Mouse (Mus musculus) heart, embryonic 10.5 days (tissue): ENCODE results near the gene Agpat3. TPM values are rescaled to one million over a fixed set of nuclear protein-coding genes. Genes with fewer than 3 reads are reported as not detected.

Experiments used
- DNase-seq: peaks from one replicate; pipeline ENCODE4 v3.0.0-alpha.2; 2017; ENCODE audit warnings: low spot score
- H3K27ac ChIP-seq: fragments of 300-500 bp; sonication (generic); 2 replicates; pipeline ENCODE4 v1.5.1; 2016; ENCODE audit warnings: mild to moderate bottlenecking
- H3K27me3 ChIP-seq: fragments of 300-500 bp; sonication (generic); 2 replicates; pipeline ENCODE4 v1.6.1; 2016; ENCODE audit warnings: mild to moderate bottlenecking; ENCODE audit not compliant: poor library complexity, insufficient read depth, severe bottlenecking
- H3K36me3 ChIP-seq: fragments of 300-500 bp; sonication (generic); 2 replicates; pipeline ENCODE4 v1.6.1; 2016; ENCODE audit warnings: mild to moderate bottlenecking, moderate library complexity
- H3K4me1 ChIP-seq: fragments of 300-500 bp; sonication (generic); 2 replicates; pipeline ENCODE4 v1.6.1; 2016; ENCODE audit warnings: mild to moderate bottlenecking
- H3K4me3 ChIP-seq: fragments of 300-500 bp; sonication (generic); 2 replicates; pipeline ENCODE4 v1.5.1; 2016; ENCODE audit warnings: mild to moderate bottlenecking, moderate library complexity
- H3K9me3 ChIP-seq: fragments of 300-500 bp; sonication (generic); 2 replicates; pipeline ENCODE4 v1.6.1; 2016; ENCODE audit warnings: mild to moderate bottlenecking, moderate library complexity
- WGBS: fragments of 180-500 bp; shearing (Covaris S2); methylation state at CpG from one replicate; pipeline ENCODE4 v1.1.7; 2016; 5-methylcytosine and 5-hydroxymethylcytosine counted together
- polyA plus RNA-seq: library from polyadenylated mRNA; unstranded; fragments of >200 nt; fragmentation: Nextera tagmentation; extraction: Ambion mirVana; gene quantifications from 2 replicates; pipeline ENCODE4 v1.2.1, GENCODE M21; 2016

The Agpat3 gene
- polyA plus RNA-seq, 1 experiment from 2014 or later, result 44.2 TPM

DNA sequence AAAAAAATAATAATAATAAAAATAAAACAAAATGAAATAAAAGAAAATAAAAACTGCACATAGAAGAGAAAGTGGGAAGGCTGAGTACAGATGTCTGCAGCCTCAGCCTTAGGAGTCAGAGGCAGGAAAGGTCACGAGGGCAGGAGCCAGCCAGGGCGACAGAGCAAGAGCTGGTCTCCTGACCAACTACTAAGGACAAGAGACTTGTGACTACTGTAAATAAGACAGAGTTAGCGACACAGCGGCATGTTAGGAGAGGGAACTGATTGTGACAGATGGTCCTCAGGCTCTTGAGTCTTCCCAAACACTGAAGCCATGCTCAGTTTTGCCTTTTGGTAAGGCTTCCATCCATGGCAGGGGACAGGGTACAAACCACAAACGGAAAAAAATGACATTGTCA, 20.7 kb downstream of the Agpat3 start:
- peaks cover 20% of the 10 kb centered on the region; the same call in 1 of the 2 replicates for H3K4me1 ChIP-seq
- no peaks in the 10 kb centered on the region for H3K27me3 ChIP-seq
- WGBS, result 79% methylated on average over 5 of the region's 5 CpGs
- no peaks in the 10 kb centered on the region for H3K9me3 ChIP-seq
- no peak overlapping the region for H3K27ac ChIP-seq
- DNase-seq, result no peak
- H3K36me3 ChIP-seq, result peaks cover 13% of the 10 kb centered on the region; the same call in 1 of the 2 replicates
- H3K4me3 ChIP-seq, result no peak overlapping the region

- WGBS, result 73% methylated on average over 5 of the region's 5 CpGs
- Histone ChIP-seq H3K4me3 (no peak overlapping the region), H3K9me3 (no peaks in the 10 kb centered on the region), H3K27me3 (no peaks in the 10 kb centered on the region), H3K4me1 (peaks cover 28% of the 10 kb centered on the region; the same call in 1 of the 2 replicates), H3K27ac (no peak overlapping the region), H3K36me3 (peaks cover 15% of the 10 kb centered on the region; the same call in 1 of the 2 replicates)
- no peak for DNase-seq
These were observed 23.0 kb downstream of the Agpat3 start for GRCm38 (mm10) chr10:78329305-78329704.

- H3K27ac ChIP-seq, result no peak overlapping the region
- H3K27me3 ChIP-seq, result no peaks in the 10 kb centered on the region
- H3K9me3 ChIP-seq, result no peaks in the 10 kb centered on the region
- peaks cover 30% of the 10 kb centered on the region for H3K4me1 ChIP-seq
- H3K4me3 ChIP-seq, result no peak overlapping the region
- DNase-seq, result no peak
- WGBS, result 92% methylated on average over 2 of the region's 2 CpGs
- peaks cover 15% of the 10 kb centered on the region; the same call in 1 of the 2 replicates for H3K36me3 ChIP-seq
These were observed 24.2 kb downstream of the Agpat3 start for GRCm38 (mm10) chr10:78328011-78328575.

GRCm38 (mm10) chr10:78325916-78326647, 26.2 kb downstream of the Agpat3 start:
- no peak for DNase-seq
- WGBS, result 76% methylated on average over 8 of the region's 8 CpGs
- Histone ChIP-seq H3K4me1 (peaks cover 37% of the 10 kb centered on the region), H3K4me3 (no peak overlapping the region), H3K27me3 (no peaks in the 10 kb centered on the region), H3K9me3 (no peaks in the 10 kb centered on the region), H3K27ac (no peak overlapping the region), H3K36me3 (peaks cover 14% of the 10 kb centered on the region; the same call in 1 of the 2 replicates)

DNA sequence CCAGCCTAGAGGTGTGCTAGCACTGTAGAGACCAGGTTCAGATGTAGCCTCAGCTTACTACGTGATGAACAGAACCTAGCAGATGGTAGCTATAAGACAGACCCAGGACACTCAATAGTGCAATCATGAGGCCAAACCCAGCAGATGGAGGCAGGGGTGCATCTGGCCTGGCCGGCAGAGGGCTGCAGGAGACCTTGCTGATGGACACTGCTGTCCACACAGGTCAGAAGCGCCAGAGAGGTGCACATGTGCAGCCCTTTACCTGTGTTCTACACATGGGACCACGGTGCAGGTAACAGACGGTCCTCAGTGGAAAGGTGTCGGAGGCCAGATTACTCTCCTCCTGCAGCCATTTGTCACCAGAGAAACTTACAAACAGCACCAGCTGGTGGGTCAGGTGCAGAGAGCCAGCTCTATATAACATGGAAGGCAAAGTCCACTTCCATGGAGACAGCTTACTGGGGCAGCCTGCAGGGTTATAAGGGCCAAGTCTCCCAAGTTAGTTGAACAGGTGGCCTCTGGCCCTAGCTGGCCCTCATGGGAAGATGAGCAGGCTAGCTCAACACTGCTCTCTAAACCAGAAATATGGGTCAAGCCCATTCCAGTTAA, 27.6 kb downstream of the Agpat3 start:
- H3K27ac ChIP-seq, result no peak overlapping the region
- H3K4me3 ChIP-seq, result no peak overlapping the region
- no peaks in the 10 kb centered on the region for H3K9me3 ChIP-seq
- H3K4me1 ChIP-seq, result peaks cover 38% of the 10 kb centered on the region
- no peaks in the 10 kb centered on the region for H3K27me3 ChIP-seq
- H3K36me3 ChIP-seq, result peaks cover 14% of the 10 kb centered on the region; the same call in 1 of the 2 replicates
- WGBS, result 87% methylated on average over 6 of the region's 6 CpGs
- DNase-seq, result no peak

DNA sequence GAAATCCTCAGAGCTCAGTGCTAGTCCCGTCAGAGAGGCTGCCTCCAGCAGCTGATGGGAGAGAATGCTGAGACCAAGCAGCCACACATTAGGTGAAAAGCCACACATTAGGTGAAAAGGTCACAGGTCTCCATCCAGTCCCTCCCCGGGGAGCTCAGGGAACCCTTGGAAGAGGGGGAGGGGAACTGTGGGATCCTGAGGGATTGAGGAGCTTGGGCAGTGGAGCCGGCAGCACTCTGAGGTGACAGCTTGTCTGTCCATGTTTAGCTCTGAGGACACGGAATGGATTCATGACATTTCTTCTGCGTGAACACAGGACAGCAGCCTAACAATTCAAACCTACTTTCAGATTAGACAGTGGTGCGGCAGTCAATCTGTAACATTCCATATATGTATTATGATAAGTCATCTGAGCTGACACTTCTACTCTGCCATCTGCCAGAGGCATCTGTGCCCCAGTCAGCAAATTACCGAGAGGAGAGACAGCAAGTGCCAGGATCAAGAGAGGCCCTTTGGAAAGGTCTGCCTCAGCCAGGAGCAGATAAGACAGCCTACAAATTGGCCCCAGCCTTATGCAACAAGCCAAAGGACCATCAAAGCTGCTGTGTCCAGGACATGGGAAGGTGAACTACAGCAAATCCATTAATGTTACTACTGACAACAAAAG, 28.9 kb downstream of the Agpat3 start:
- peak overlapping the region; percentile 42; the same call in 1 of the 2 replicates for H3K27ac ChIP-seq
- H3K27me3 ChIP-seq, result no peaks in the 10 kb centered on the region
- WGBS, result 42% methylated on average over 7 of the region's 7 CpGs
- no peak overlapping the region for H3K4me3 ChIP-seq
- no peak for DNase-seq
- no peaks in the 10 kb centered on the region for H3K9me3 ChIP-seq
- peaks cover 32% of the 10 kb centered on the region for H3K4me1 ChIP-seq
- H3K36me3 ChIP-seq, result peaks cover 11% of the 10 kb centered on the region; the same call in 1 of the 2 replicates

DNA sequence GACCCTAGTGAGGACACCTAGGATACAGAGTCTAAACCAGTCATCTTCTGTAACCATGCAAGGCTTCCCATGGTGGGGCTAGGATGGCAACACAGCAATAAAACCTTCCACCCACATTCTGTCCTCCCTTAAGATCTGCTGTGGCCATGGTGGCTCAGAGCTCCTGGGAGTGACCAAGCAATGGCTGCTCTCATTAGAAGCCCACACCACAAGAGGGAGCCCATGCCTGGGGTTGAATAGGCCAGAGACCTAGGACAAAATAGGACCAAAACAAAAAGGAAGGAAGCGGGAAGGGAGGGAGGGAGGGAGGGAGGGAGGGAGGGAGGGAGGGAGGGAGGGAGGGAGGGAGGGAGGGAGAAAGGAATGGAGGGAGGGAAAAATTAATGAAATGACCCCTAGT, 29.5 kb downstream of the Agpat3 start:
- DNase-seq, result no peak
- WGBS, result no CpG with 5 or more reads among the region's 1 CpGs
- Histone ChIP-seq H3K27ac (no peak overlapping the region), H3K4me1 (peaks cover 36% of the 10 kb centered on the region), H3K27me3 (no peaks in the 10 kb centered on the region), H3K36me3 (peaks cover 9% of the 10 kb centered on the region; the same call in 1 of the 2 replicates), H3K4me3 (no peak overlapping the region), H3K9me3 (no peaks in the 10 kb centered on the region)

DNA sequence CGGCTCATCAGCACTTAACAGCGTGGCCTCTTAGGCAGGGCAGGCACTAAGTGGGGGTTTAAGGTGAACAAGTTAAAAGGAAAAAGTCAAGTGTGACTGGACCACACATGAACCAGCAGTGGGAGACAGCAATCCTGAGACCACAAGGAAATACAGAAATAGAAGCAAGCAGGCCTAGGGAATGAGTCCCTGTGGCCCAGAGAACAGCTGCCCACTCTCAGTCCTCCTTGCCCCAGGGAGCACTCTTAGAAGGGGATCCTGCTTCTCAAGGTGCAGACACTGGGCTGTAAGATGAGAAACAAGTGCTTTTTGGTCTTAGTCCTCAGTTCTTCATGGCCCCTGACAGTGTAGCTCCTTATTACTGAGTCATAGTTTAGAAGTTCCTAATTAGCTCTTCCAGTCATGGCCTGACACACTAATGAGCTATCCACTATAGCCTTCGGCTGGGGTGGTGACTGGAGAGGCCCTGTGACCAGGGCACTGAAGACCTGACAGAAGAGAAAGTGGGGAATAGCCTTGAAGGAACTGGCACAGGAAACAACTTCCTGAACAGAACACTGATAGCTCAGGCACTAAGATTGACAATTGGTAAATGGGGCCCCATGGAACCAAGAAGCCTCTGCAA, 31.0 kb downstream of the Agpat3 start:
- Histone ChIP-seq H3K9me3 (no peaks in the 10 kb centered on the region), H3K4me1 (peaks cover 48% of the 10 kb centered on the region), H3K27ac (no peak overlapping the region), H3K27me3 (no peaks in the 10 kb centered on the region), H3K36me3 (peaks cover 2% of the 10 kb centered on the region; the same call in 1 of the 2 replicates), H3K4me3 (no peak overlapping the region)
- DNase-seq, result no peak
- 56% methylated on average over 3 of the region's 3 CpGs for WGBS

DNA sequence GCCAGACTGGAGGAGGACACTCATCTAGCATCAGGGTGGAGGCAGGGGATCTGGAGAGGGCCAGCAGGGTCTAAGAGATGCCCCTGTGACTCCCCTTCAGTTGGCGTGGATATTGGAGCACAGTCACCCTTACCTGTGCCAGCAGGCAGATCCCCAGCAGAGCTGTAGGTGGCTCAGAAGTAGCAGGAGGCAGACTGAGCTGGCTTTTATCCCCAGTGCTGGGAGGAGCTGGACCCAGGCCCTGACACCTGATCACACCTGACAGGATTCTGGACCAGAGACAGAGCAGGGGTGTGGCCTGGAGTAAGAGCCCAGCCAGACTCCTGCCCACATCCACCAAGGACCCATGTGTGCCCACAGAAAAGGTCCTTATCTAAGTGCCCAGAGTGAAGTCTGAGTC, 31.8 kb downstream of the Agpat3 start:
- H3K9me3 ChIP-seq, result no peaks in the 10 kb centered on the region
- peaks cover 52% of the 10 kb centered on the region for H3K4me1 ChIP-seq
- no peak overlapping the region for H3K27ac ChIP-seq
- no peaks in the 10 kb centered on the region for H3K27me3 ChIP-seq
- H3K4me3 ChIP-seq, result no peak overlapping the region
- DNase-seq, result no peak
- WGBS, result 76% methylated on average over 1 of the region's 1 CpGs
- no peaks in the 10 kb centered on the region for H3K36me3 ChIP-seq

- H3K4me1 ChIP-seq, result peaks cover 58% of the 10 kb centered on the region
- no peak overlapping the region for H3K4me3 ChIP-seq
- H3K36me3 ChIP-seq, result no peaks in the 10 kb centered on the region
- no peaks in the 10 kb centered on the region for H3K27me3 ChIP-seq
- H3K27ac ChIP-seq, result no peak overlapping the region
- no peak for DNase-seq
- no peaks in the 10 kb centered on the region for H3K9me3 ChIP-seq
- 84% methylated on average over 9 of the region's 9 CpGs for WGBS
These were observed 32.3 kb downstream of the Agpat3 start for GRCm38 (mm10) chr10:78319940-78320339.

DNA sequence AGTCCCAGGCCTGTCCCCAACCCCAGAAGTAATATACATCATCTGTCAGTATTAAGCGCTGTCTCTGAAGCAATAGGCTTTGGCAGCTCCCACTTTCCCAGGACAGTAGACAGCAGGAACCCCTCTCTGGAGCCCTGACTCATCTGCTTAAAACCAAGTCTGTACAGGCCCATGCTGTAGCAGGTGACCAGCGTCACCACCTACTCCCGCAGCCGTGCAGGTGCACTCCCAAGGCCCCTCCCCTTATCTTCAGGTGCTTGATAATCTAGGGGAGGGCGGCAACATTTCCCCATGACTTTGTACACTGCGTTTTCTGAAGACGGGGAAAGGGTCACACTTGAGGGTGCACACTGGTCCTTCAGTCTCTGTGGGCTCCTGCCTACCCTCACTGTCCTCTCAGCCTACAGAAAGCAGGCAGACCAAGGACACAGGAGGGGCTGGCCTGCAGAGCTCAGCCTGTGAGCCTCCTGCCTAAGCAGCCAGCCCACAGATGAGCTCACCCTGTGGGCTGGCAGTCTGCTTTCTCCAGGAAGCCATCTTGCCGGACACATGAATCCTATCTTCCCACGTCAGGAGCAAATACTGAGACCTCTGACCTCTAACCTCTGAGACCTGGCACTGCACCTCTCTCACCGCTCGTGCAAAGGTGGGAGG, 34.9 kb downstream of the Agpat3 start:
- Histone ChIP-seq H3K9me3 (no peaks in the 10 kb centered on the region), H3K4me1 (peaks cover 44% of the 10 kb centered on the region), H3K27me3 (no peaks in the 10 kb centered on the region), H3K36me3 (no peaks in the 10 kb centered on the region), H3K27ac (no peak overlapping the region), H3K4me3 (no peak overlapping the region)
- no peak for DNase-seq
- 70% methylated on average over 11 of the region's 11 CpGs for WGBS
